Mouse (Mus musculus): ENCODE measurements around the gene Zg16. TPM values are rescaled to one million over a fixed set of nuclear protein-coding genes. Genes with fewer than 3 reads are reported as not detected.
"Not testable (repeated sequence)": the region's sequence is repeated elsewhere in the genome, so short reads cannot be mapped to it uniquely, and the experiment has no call there.

Zg16 gene
- polyA plus RNA-seq (2015; fragmentation: Nextera tagmentation; extraction: Ambion mirVana), result not detected in 2 replicates

DNA sequence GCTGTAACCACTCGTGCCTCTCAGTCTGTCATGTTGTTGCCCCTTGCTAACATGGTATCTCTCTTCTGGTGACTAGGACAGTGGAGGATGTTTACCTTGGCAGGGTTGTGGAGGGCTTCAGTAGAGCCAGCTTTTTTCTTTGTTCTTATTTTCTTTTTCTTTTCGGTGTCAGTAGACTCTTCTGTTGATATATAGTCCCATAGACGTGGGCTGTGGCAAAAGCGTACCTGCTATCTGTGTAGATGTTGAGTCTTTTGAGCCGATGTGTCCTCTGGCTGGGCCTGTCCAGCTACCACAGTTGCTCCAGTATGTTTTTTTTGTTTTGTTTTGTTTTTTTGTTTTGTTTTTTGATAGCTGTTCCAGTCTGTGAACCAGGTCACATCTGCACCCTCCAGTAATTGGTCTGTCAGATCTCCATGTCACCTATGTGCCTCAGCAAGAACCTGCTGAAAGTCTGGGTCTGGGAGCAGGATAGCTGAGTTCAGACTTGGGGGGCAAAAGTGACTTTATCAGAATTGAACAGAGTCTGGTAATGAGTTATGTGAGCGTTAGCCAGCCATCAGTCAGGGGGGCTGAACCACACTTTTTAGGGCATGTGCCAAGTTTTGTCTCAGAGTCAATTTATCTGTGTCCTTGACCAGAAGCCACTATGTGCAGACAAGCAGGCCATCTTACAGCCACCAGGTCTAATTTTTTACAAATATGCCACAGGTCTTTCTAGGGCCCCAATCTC lies at the start of gene Zg16:
TSS of gene Zg16 (minus strand) at position 51 of the 733 bp plus-strand sequence.
- H3K27me3 ChIP-seq; H3K36me3 ChIP-seq; H3K9me3 ChIP-seq; H3K4me3 ChIP-seq; H3K9ac ChIP-seq; H3K4me1 ChIP-seq (replicated peaks); H3K27ac ChIP-seq (replicated peaks); H3K4me2 ChIP-seq; ATAC-seq (ENCODE audit: low FRiP score, low read depth): not testable (repeated sequence)
- WGBS, result 86% methylated on average over 6 of the region's 6 CpGs

DNA sequence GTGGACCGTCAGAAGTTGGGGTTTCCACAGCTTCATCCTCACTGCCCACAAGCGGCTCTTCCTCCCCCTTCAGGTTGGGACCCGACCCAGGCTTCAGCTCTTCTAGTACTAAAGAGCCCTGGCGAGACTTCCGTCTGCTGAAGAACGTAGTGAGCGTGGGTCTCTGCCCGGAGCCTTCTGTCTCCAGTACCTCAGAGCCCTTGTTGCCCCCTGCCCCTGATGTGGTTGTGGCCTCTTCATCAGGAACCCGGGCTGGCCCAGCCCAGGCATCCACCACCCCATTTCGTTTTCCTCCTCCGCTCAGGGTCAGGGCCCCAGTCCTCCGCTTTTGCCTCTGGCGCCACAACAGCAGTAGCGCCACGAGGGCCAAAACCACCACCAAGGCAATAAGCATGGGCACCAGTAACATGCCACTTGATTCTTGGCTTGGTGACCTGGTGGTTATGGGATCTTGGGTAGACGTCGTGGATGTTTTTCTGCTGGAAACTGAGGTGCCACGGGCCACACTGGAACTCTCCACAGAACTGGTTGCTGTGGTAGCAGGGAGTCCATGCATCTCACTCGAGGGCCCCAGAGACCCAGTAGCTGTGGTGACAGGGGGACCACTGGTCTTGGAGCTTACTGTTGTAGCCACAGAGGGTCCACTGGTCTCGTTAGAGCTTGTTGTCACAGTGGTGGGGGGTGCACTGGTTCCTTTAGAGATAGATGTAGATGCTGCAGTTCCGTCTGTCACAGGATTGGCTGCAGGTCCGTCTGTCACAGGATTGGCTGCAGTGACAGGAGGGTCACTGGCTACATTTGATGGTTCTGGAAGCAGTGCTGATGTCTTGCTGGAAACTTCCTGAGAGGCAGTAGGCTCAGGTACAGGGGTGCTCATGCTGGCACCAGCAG lies 49.3 kb upstream of the Zg16 start:
- H3K9me3 ChIP-seq, result no peaks in the 10 kb centered on the region
- no peaks in the 10 kb centered on the region for H3K27me3 ChIP-seq
- no peak overlapping the region for H3K4me3 ChIP-seq
- no peak overlapping the region for H3K27ac ChIP-seq (replicated peaks)
- 86% methylated on average over 22 of the region's 22 CpGs for WGBS
- H3K9ac ChIP-seq, result no peak overlapping the region
- no peaks in the 10 kb centered on the region for H3K4me1 ChIP-seq (replicated peaks)
- no peak overlapping the region for H3K4me2 ChIP-seq
- no peaks in the 10 kb centered on the region for H3K36me3 ChIP-seq
- ATAC-seq (ENCODE audit: low FRiP score, low read depth), result no peak

DNA sequence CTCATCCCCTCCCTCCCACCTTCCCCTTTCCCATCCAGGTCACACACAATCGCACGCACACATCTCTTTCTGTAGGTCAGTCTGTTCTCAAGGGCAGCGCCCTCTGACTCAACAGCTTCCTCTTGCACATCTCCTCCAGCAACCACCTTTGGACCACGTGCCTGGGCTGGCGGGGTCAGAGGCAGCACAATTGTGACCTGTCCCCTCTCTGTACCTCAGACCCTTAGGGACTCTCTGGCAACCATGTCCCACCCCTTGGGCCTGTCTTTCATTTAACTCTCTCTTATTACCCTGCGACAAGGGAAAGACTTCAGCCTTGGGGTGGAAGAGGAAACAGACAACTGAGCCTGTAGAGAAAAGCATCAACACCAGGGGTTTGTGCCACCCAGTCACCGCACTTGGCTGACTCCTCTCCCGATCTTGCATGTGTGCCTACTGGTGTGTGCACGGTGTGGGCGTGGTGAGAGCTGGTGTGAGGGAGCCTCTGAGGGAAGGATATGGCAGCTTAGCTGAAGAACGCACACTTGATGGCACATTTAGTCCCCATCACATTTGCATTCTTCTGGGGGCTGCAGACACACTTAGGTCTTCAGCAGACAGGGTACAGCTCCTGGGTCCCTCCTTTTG lies 47.8 kb upstream of the Zg16 start:
- no peak overlapping the region for H3K27ac ChIP-seq (replicated peaks)
- no peaks in the 10 kb centered on the region for H3K36me3 ChIP-seq
- no peak for ATAC-seq (ENCODE audit: low FRiP score, low read depth)
- no peaks in the 10 kb centered on the region for H3K9me3 ChIP-seq
- no peak overlapping the region for H3K9ac ChIP-seq
- H3K4me2 ChIP-seq, result no peak overlapping the region
- H3K4me1 ChIP-seq (replicated peaks), result no peaks in the 10 kb centered on the region
- H3K4me3 ChIP-seq, result no peak overlapping the region
- 86% methylated on average over 11 of the region's 11 CpGs for WGBS
- no peaks in the 10 kb centered on the region for H3K27me3 ChIP-seq

DNA sequence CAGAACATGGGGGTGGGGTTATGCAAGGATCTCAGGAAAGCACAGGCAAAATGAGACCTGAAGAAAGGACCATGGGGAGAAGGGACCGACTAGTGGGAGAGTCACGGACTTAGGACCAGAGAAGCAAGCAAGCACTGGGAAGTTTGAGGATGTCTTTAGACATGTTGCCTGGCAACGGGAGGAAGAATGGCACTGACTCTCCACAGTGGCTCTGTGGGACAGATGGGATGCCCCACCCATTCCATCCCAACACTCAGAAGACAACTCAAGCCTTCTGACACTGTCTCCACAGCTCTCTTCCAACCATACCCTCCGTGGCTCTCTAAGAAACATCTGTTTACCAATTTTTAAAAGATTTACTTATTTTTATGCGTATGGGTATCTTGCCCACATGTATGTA lies 46.0 kb upstream of the Zg16 start:
- no peak overlapping the region for H3K9ac ChIP-seq
- no peaks in the 10 kb centered on the region for H3K4me1 ChIP-seq (replicated peaks)
- H3K4me2 ChIP-seq, result no peak overlapping the region
- no peaks in the 10 kb centered on the region for H3K27me3 ChIP-seq
- ATAC-seq (ENCODE audit: low FRiP score, low read depth), result no peak
- no peaks in the 10 kb centered on the region for H3K36me3 ChIP-seq
- H3K27ac ChIP-seq (replicated peaks), result no peak overlapping the region
- 44% methylated on average over 5 of the region's 5 CpGs for WGBS
- H3K4me3 ChIP-seq, result no peak overlapping the region
- H3K9me3 ChIP-seq, result no peaks in the 10 kb centered on the region

DNA sequence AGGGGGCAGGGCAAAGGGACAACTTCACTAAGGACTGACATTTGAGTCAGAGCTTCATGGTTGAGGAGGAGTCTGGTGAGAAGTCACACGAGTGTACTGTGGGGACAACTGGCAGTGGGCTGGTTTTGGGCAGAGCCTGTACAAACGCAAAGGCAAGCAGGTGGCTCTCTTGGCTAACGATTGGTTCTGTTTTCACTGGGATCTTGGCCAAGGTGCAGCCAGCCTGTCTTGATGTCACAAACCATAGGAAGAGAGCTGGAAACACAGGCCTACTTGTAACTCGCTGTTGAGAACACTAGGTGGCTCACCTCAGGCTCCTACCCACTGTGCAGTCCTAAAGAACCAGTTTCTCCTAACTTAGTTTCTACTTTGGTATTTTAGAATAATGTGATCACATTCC lies 42.5 kb upstream of the Zg16 start:
- Histone ChIP-seq H3K4me3 (no peak overlapping the region), H3K9ac (no peak overlapping the region), H3K4me2 (no peak overlapping the region), H3K36me3 (no peaks in the 10 kb centered on the region), H3K27me3 (no peaks in the 10 kb centered on the region), H3K27ac (replicated peaks) (no peak overlapping the region), H3K9me3 (no peaks in the 10 kb centered on the region), H3K4me1 (replicated peaks) (no peaks in the 10 kb centered on the region)
- 18% methylated on average over 4 of the region's 4 CpGs for WGBS
- no peak for ATAC-seq (ENCODE audit: low FRiP score, low read depth)

DNA sequence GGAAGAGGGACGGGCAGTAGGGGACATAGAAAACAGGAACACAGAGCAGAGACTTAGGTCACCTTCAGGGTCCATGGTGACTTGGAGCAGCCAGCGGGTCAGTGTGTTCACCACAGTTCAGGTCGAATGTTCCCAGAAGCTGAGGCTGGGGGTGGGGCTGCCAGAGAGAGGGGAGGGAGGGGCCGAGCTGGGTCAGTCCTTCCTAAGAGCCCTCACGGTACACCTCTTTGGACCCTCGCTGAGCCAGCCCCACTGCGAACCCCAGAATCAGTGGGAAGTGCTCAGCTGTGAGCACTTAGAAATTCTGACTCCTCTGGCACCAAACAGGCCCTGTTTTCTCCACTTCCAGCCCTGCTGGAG lies 34.8 kb upstream of the Zg16 start, which contains the start of gene Qprt:
TSS of gene Qprt (minus strand) at position 316 of the 360 bp plus-strand sequence.
- Histone ChIP-seq H3K9me3 (no peaks in the 10 kb centered on the region), H3K27ac (replicated peaks) (no peak within 1 kb of the TSS), H3K36me3 (no peaks in the 10 kb centered on the region), H3K4me3 (no peak within 1 kb of the TSS), H3K27me3 (peaks cover 26% of the 10 kb centered on the region), H3K9ac (no peak within 1 kb of the TSS), H3K4me2 (no peak within 1 kb of the TSS), H3K4me1 (replicated peaks) (no peaks in the 10 kb centered on the region)
- no peak for ATAC-seq (ENCODE audit: low FRiP score, low read depth)
- whole genome bisulfite sequencing, result 8% methylated on average over 7 of the region's 7 CpGs

DNA sequence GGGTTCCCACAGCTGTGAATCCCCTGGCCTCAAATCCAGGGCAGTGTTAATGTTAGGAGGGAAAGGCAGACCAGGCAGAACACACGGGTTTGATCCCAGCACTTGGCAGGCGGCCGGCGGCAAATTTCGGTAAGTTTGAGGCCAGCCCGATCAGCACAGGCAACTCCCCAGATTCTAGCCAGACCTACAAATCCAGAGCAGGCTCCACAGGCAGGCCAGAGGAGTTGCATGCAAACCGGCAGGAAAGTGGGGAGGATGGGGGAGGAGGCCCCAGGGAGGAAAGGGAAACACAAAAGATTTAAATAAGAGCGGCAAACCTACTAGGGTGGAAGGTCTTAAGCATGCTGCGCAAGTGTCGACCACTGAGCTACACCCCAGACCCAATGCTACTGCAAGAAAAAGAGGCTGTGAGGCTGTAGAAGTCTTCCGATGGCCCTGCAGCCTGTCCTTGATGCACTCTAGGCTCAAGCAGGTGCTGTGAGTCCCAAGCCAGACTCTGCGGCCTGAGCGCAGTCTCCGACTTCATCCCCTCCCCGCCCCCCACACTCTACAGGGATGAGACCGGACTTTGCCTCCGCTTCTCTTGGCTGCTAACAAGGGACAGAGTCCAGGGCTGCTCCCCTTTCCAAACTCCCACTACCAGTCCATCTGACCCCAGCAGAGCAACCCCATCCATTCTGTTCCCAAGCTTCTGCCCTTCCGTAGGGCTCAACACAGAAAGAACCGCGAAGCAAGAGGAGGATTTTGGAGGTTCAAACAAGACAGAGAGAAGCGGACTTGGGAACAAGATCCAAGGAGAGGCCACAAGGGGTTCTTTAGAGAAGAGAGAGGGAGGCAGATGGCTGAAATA lies 34.2 kb upstream of the Zg16 start:
- Histone ChIP-seq H3K27ac (replicated peaks) (no peak overlapping the region), H3K36me3 (no peaks in the 10 kb centered on the region), H3K4me1 (replicated peaks) (no peaks in the 10 kb centered on the region), H3K4me2 (no peak overlapping the region), H3K9ac (no peak overlapping the region), H3K4me3 (no peak overlapping the region), H3K27me3 (peaks cover 26% of the 10 kb centered on the region), H3K9me3 (no peaks in the 10 kb centered on the region)
- 11% methylated on average over 21 of the region's 21 CpGs for WGBS
- no peak for ATAC-seq (ENCODE audit: low FRiP score, low read depth)

DNA sequence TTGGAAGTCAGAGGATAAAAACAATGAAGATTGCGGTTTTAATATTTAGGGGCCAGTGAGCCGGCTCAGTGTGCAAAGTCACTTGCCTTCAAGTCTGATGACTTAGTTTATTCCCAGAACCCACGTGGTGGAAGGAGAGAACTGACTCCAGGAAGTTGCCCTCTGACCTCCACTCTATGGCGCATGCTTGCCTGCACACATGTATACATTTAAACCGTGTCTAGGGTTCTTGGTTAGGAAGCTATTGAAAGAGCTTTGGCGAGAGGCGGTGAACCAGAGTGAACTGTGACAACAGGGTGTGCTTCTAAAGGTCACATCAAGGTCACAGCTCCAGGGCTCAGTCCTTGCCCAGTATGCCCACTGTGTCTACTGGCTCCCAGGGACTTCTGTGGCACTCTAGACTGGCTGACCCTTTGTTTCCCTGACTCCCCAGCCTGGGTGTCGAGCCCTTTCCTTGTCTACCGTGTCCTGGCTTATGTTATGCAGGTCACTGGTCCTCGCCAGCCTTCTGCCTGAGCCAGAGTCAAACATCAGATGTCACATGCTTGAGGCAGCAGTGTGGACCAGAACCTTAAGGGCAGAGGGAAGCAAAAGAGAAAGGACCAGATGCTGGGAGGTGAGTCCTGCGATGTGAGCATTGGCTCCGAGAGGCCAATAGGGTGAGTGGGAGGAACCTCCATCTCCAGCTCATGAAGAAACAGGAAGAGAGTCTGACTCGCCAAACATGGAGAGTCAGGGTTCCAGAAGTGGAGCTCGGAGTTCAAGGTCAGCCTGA lies 31.7 kb upstream of the Zg16 start:
- H3K27me3 ChIP-seq, result peaks cover 26% of the 10 kb centered on the region

DNA sequence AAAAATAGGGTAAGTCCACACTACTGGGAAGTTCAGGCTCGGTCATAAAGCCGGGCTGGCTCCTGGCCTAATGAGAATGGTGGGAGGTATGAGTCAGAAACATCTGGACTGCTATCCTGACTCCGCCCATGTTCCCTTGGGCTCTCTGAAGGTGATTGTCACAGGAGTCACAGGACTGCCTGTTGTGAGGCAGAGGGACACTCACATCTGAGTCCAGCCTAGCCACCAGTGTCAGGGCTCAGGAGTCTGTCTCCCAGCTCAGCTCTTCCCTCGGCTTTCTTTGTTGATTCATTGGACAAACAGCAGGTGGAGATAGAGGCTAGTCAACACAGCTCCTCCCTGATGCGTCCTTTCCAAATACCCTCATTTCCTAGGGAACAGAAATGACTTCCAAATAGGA lies 30.8 kb upstream of the Zg16 start:
- Histone ChIP-seq H3K4me2 (no peak overlapping the region), H3K4me3 (no peak overlapping the region), H3K27me3 (peaks cover 26% of the 10 kb centered on the region), H3K27ac (replicated peaks) (no peak overlapping the region), H3K9ac (no peak overlapping the region), H3K36me3 (no peaks in the 10 kb centered on the region), H3K4me1 (replicated peaks) (no peaks in the 10 kb centered on the region), H3K9me3 (no peaks in the 10 kb centered on the region)
- WGBS, result 49% methylated on average over 5 of the region's 5 CpGs
- no peak for ATAC-seq (ENCODE audit: low FRiP score, low read depth)

More for the DNA sequence above, 31.7 kb upstream of the Zg16 start:
- H3K36me3 ChIP-seq, result no peaks in the 10 kb centered on the region
- no peak overlapping the region for H3K4me3 ChIP-seq
- H3K9me3 ChIP-seq, result no peaks in the 10 kb centered on the region
- 45% methylated on average over 14 of the region's 14 CpGs for WGBS
- ATAC-seq (ENCODE audit: low FRiP score, low read depth), result no peak
- H3K27ac ChIP-seq (replicated peaks), result no peak overlapping the region
- no peak overlapping the region for H3K9ac ChIP-seq
- no peak overlapping the region for H3K4me2 ChIP-seq
- H3K4me1 ChIP-seq (replicated peaks), result no peaks in the 10 kb centered on the region

DNA sequence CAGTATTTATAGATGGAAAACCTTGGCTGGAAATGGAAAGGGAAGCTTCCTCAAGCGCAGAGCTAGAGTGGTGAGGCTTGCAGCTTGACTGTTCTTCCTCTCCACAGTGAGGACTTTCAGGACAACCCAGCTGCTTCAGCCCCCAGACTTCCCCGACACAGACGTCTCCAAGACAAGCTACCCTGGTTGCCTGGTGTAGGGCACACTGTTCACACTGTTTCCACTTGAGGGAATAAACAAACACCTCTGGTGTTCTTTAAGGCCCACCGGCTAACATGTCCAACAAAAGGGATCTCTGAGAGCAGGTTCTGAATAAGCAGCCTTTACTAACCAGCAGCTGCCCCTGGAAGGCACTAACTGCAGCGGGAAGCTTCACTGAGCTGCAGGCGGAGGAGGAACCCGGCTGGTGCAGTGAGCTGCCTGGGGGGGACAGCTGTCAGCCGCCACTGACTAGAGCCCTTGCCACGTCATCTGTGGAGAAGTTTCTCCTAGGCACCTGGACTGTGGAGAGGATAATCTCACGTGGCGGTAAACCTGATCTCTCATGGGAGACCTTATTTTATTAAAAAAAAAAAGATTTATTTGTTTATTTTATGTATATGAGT lies 29.3 kb upstream of the Zg16 start:
- H3K4me1 ChIP-seq (replicated peaks), result no peaks in the 10 kb centered on the region
- no peaks in the 10 kb centered on the region for H3K9me3 ChIP-seq
- ATAC-seq (ENCODE audit: low FRiP score, low read depth), result no peak
- no peak overlapping the region for H3K27ac ChIP-seq (replicated peaks)
- H3K27me3 ChIP-seq, result peaks cover 16% of the 10 kb centered on the region
- H3K9ac ChIP-seq, result no peak overlapping the region
- no peak overlapping the region for H3K4me2 ChIP-seq
- no peaks in the 10 kb centered on the region for H3K36me3 ChIP-seq
- 40% methylated on average over 11 of the region's 11 CpGs for WGBS
- no peak overlapping the region for H3K4me3 ChIP-seq

DNA sequence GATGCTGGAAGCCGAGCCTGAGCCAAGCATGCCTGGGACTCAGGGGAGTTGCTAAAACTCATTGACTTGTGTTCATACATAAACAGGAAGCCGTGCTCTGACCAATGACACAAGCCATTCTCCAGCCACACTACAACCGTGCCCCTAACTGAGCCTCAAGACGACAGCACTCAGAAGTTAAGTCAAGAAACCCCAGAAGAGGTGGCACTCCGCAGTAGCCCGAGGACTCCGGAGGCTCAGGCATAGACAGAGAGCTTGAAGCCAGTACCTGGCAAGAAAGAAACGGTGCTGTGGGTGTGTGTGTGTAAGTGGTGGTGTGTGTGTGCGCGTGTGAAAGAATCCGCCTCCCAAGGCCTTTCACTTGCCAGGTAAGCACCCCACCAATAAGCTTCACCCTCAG lies 27.8 kb upstream of the Zg16 start:
- no peaks in the 10 kb centered on the region for H3K9me3 ChIP-seq
- no peaks in the 10 kb centered on the region for H3K36me3 ChIP-seq
- 0 out of 2 replicates have a peak, but pooled peaks cover under 1% of the 10 kb centered on the region for H3K27me3 ChIP-seq
- no peak overlapping the region for H3K4me2 ChIP-seq
- no peak for ATAC-seq (ENCODE audit: low FRiP score, low read depth)
- no peak overlapping the region for H3K27ac ChIP-seq (replicated peaks)
- H3K4me1 ChIP-seq (replicated peaks), result no peaks in the 10 kb centered on the region
- no peak overlapping the region for H3K4me3 ChIP-seq
- WGBS, result 84% methylated on average over 11 of the region's 11 CpGs
- no peak overlapping the region for H3K9ac ChIP-seq
